Mouse (Mus musculus) brain, embryonic 14.5 days (tissue): ENCODE data around the gene Rxfp1.

Source experiments
- CTCF ChIP-seq: fragments of 200-500 bp; IDR thresholded peaks from 2 replicates; pipeline ENCODE4 v1.5.1; 2012; ENCODE audit warnings: inconsistent platforms, mild to moderate bottlenecking, moderate library complexity, borderline replicate concordance; ENCODE audit not compliant: insufficient read depth, insufficient read length; ENCODE audit errors: extremely low read depth
- POLR2A ChIP-seq: fragments of 200-500 bp; IDR thresholded peaks from 2 replicates; pipeline ENCODE4 v1.6.1; 2012; ENCODE audit warnings: mild to moderate bottlenecking, inconsistent platforms, borderline replicate concordance; ENCODE audit not compliant: poor library complexity, insufficient read depth, insufficient read length, severe bottlenecking; ENCODE audit errors: extremely low read depth

DNA sequence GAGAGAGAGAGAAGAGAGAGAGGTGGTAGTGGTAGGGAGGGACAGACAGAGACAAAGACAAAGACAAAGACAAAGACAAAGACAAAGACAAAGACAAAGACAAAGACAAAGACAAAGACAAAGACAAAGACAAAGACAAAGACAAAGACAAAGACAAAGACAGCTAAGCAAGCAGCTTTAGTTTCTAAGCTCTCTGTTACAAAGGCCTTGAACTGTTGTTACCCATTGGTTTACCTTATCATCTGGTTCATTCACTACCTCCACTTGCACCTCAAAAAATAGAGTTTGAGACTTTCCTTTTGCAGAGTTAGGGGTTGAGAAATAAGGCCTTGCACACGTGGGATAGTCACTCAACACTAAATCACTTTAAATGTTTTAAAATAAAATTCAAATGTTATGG, 16.1 kb upstream of the Rxfp1 start:
- TF ChIP-seq CTCF (no peak), POLR2A (no peak)
